Mouse (Mus musculus) spleen, postnatal 14 days (tissue): ENCODE data around the gene Kcnj12.

Experiments
- DNase-seq, 2 experiments: peaks; one replicate each; pipeline ENCODE4 v3.0.0; 2021 to 2022; ENCODE audit warnings: low spot score in 2 of 2

Gene Kcnj12

GRCm38 (mm10) chr11:61022550-61023391 is at the start of gene Kcnj12:
TSS of gene Kcnj12 (plus strand) at chr11:61022564.
- no peak for DNase-seq

GRCm38 (mm10) chr11:60975097-60975496 is 47.3 kb upstream of the Kcnj12 start:
- no peak for DNase-seq

DNA sequence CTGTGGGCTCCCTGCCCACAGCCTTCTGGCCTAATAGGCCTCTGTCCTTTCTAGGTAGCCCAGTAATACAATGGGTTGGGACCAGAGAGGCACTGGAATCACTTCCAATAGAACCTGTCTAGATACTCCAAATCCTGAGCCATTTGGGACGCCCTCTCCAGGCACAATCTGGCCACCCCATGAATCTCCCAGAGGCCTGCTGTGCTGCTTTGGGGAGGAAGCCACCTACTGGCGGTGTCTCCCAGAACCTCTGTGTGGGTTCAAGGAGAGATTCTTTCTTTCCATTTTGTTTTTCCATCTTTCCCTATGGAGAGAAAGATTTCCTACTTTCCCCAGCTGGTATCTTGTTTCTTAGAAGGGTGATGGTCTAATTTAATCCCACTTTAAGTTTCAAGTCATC is 46.1 kb upstream of the Kcnj12 start:
- no peak for DNase-seq

GRCm38 (mm10) chr11:60976742-60977141 is 45.6 kb upstream of the Kcnj12 start:
- no peak for DNase-seq

GRCm38 (mm10) chr11:60977153-60977552 is 45.2 kb upstream of the Kcnj12 start:
- no peak for DNase-seq

DNA sequence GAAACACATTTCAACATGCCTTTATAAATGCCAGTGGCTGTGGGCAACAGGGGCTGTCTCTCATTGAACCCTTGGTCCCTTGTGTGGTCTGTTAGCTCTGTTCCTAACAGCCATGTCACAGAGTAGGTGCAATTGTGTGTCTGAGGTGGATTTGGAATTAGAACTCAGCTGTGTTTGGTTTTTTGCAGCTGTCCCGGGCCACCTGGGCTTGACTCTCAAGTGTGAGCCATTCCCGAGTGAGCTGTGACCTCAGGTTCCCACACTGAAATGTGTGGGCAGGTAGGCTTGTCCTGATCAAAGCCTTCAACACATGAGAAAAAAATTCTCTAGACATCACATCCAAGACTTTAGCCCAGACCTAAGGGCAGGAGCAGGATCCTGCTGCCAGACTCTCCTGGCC is 43.7 kb upstream of the Kcnj12 start:
- no peak for DNase-seq

- DNase-seq, result no peak
Measured at GRCm38 (mm10) chr11:60979788-60980187, 42.6 kb upstream of the Kcnj12 start.

DNA sequence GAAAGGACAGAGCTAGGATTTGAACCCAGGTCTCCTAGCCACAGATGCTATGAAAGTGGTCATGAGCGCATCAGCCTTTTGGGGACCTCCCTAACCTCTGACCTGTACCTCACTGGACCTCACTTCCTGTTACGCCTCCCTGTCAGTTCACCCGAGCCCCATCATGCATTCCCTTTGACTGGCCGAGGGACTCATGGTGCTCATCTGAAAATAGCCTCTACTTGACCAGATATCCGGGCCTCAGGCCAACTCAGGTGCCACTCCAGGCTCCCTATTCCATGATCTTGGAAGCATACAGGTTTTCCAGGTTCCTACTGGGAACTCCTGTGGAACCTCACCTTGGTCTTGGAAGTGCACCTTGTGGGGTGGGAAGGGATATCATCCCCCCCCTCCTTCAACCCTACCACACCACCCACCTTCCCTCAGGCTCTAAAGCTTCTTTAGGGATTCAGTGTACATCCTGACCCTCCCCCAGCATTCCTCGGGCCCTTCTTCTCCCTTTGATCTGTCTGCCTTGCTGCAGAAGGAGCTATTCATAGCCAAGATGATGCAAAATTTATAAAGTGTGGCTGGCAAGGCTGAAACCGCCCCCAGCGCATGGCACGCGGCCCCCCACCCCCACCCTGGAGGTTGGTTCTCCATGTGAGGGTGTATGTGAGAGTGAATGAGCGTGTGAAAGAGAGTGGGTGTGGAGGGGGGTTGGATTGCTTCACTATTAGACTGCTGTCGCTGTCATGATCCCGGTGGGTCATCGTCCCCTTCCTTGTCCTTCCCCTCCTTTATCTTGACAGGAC is 40.5 kb upstream of the Kcnj12 start:
- DNase-seq, result no peak

DNA sequence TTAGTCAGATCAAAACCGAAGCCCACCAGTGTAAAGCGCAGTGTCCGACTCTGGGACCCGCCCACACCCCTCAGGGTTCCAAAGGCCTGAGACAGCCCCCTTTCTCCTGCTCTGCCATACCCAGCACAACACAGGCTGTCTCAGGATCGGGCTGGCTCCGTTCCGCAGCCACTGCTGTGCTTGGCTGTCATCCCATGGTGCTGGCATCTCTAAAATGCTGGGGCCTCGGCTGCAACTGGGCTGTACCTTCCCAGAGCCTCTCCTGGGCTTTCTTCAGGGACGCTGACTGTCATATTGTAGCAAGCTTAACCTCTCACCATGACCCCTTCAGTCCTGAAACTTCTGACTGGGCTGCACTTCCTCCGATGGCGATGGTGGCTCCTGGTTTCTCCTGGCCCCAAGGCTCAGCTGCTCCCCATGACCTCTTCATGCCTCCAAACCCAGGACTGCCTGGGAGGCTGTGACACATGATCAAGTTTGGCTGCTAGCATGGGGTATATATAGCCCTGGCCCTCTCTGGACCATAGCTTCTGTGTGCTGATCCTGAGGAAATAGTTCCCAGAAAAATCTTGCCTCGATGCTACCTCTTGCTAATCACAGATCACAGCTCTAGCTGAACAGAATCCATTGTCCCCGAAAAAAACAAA is 37.3 kb upstream of the Kcnj12 start:
- no peak for DNase-seq

GRCm38 (mm10) chr11:60990428-60990827 is 31.9 kb upstream of the Kcnj12 start:
- no peak for DNase-seq

- DNase-seq, result no peak
Measured at GRCm38 (mm10) chr11:61002736-61003135, 19.6 kb upstream of the Kcnj12 start.

- DNase-seq, result no peak
Measured at GRCm38 (mm10) chr11:61004046-61004445, 18.3 kb upstream of the Kcnj12 start.

DNA sequence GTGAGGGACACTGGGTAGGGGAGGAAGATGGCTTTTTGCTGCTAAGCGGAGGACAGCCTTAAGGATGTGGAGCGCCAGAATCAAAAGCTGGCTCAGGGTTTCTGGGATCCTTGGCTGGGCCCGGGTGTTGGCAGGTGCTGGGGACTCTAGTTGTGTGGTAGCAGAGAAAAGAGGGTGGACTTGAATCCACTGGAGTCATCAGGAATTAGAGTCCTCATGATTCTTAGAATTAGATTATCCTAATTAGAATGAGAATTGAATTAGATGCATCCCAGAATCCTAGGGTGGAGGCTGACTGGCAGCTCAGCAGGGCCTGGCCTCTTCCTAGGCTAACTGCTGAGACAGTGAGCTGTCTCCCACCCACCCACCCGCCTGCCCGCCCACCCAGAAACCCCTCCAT is 17.6 kb upstream of the Kcnj12 start:
- no peak for DNase-seq

GRCm38 (mm10) chr11:61005345-61005744 is 17.0 kb upstream of the Kcnj12 start:
- no peak for DNase-seq

GRCm38 (mm10) chr11:61011736-61012294 is 10.5 kb upstream of the Kcnj12 start:
- DNase-seq, result no peak

GRCm38 (mm10) chr11:61016866-61017398 is 5.4 kb upstream of the Kcnj12 start:
- no peak for DNase-seq

DNA sequence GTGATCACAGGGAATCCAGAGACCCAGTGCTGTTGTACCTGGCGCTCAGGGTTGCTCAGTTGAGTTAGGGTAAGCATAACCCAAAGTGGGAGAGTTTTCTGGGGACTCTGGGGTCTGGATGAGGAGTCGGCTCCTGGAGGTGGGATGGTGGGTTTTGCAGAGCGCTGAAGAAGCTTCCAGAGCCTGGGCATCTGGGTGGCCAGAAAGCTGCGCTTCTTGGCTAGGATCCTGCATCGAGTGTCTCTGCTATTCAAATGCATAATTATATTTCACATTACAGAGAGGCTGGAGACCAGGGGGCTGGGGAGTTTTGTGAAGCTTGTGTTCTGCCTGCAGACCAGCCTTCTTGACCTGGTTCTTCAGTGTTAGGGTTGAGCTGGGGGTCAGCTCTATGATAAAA is 1.2 kb upstream of the Kcnj12 start:
- DNase-seq, result no peak

DNA sequence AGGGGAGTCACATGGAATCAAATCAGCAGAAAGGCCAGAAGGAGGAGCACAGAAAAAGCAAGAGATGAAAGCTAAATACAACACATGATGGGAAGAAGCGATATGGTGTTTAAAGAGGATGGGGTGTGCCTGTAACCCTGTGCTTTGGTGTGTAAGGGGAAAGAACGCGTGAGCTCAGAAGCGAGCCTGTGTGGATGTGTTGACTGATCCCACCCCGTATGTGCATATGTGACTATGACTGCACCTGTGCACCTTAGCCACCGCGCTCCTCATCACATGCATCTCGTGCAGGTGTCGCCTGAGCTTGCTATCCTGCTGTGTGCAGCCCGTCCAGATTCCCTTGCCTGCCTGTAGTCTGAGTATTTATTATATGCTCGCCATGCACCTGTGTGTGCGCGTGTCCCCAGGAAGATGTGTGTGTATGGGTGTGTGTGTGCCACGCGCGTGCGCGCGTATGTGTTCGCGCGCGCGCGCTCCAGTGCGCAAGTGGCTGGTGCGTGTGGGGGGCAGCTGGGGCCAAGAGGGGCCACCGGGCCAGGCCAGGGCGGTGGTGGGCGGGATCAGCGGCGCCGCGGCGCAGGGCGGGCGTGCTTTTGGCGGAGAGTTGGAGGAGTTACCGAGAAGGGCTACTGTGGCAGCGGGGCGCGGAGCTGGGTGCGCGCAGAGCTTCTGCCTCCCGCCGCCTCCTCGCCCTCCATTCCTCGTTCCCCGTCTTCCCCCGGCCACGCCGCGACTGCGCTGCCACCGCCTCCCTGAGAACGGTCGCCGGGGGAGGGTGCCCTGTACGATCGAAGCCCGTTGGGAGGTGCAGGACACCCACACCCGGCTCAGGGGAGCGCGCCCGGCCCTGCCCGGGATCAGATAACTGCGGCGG is 451 bp upstream of the Kcnj12 start:
- no peak for DNase-seq

- no peak for DNase-seq
Measured at GRCm38 (mm10) chr11:61023416-61024200, 1.2 kb downstream of the Kcnj12 start.

DNA sequence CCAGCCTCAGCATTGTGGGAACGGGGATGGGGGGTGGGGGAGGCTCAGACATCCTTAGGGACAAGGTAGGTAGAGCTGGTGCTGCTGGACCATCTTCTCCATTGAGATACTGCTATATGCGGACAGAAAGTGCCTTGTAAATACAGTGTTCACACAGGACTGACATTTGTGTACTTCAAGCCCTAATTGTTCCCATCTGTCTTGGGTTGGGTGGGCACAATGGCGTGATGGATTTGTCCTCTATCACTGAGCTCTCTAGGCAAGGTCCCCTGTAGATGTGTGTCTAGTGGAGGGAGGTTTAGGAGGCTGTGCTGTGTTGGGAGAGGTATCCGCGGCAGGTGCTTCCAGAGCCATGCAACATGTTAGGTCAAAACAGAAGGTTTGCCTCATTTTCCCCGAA is 2.0 kb downstream of the Kcnj12 start:
- no peak for DNase-seq
